Mouse (Mus musculus) E14TG2a.4 (cell line): Measurements from ENCODE around the gene Slc2a8.

ENCODE experiments used
- CTCF ChIP-seq: conservative IDR thresholded peaks from 2 replicates; pipeline ENCODE4 v1.5.1; 2014; ENCODE audit warnings: low read length
- NANOG ChIP-seq: IDR thresholded peaks from 2 replicates; pipeline ENCODE4 v1.6.1; 2014; ENCODE audit warnings: borderline replicate concordance, low read length, mixed read lengths

DNA sequence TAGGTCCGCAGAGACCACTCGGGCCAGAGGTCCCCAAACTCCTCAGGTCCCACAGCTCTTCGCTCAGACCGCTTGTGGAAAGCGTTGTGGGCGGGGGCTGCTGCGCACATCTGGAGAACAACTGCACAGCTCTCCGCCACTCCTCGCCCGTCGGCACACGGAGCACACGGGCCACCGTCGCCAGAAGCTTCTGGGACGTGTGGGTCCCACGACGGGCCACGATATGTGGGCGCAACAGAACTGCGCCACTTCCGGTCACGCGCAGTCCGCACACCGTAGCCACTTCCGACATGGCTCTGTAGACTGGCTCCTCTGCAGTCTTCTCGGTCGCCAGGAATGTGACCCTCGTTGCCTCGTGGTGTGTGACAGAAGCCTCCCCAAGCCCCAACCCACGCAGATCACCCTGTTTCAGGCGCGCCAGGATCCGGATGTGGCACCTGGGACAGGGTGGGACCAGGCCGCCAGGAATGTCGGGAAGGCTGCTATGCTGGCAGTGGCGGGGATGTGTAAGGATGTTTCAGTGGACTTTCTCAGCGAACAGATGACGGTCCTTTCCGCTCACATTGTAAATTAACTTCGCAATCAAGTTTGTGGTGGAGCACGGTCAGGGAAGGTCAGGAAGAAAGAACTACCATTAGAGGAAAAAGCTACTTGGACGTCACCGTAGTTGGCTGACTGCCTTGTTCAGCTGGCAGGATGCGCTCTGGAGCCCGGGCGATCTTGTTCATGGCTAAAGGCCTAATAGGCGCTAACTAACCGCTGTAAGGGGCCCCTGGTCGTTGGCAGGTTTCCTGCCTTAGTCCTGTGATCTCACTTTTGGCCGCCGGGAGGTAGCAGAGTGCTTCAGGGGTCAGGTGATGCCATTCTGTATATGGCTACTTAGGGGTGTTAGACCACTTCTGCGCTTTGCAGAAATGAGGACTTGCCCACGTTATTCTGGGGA lies 14.9 kb downstream of the Slc2a8 start:
- peak; percentile 49 for TF ChIP-seq CTCF
- TF ChIP-seq NANOG, result no peak
